Mouse (Mus musculus) right cerebral cortex, postnatal 25 days (tissue): ENCODE results near the gene Zc4h2.

Experiments used
- DNase-seq: peaks from one replicate; pipeline ENCODE4 v3.0.0; 2022

Gene Zc4h2

DNA sequence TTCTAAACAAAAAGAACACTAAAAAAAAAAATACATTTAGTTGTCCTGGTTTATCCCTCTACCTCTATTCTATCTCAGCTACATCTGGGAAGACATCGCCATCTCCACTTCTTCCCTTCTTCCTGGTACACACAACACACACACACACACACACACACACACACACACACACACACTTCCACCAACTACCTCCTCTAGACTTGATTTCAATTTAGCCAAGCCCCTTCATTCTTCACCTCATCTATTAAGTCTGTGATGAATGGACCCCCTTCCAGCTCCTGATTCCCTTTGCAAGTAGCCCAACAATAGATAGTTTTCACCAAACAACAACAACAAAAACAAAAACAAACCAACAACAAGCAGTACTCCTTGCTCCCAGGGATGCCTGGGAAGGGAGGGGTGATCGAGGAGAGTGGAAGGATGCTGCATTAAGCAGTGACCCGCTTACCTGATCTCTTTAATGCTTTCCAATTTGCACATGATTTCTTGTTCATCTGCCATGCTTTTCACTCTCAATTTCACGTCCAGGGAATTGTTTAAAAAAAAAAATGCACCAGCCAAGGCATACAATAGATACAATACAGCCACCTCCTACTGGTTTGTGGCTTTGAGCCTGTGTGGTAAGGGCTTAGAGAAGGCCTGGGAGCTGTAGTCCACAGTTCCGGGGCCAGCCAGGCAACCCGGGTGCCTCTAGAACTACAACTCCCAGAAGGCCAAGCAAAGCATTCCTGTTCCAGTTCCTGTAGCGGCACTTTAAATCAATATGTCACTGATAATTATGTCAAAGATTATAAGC lies at the start of gene Zc4h2:
Gene Zc4h2 (minus strand): TSS at position 706 of the 796 bp plus-strand sequence.
- peak; percentile 74 for DNase-seq

DNA sequence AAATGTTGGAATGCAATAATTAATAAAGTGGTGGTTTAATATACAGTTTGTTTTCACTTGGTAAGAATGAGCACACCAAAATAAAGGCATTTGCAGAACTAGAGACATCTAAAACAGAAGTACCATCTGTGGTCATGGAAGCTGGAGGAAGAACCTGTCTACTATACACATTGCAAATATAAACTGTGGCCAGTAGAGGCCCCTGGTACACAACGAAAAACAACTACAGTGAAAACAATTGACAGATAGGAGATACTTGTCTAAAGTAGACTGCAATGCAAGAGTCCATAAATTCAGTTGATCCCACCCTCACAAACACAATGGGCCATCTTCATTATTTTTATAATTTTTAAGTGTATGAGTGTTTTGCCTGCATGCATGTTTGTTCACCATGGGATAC lies 28.8 kb upstream of the Zc4h2 start:
- no peak for DNase-seq

DNA sequence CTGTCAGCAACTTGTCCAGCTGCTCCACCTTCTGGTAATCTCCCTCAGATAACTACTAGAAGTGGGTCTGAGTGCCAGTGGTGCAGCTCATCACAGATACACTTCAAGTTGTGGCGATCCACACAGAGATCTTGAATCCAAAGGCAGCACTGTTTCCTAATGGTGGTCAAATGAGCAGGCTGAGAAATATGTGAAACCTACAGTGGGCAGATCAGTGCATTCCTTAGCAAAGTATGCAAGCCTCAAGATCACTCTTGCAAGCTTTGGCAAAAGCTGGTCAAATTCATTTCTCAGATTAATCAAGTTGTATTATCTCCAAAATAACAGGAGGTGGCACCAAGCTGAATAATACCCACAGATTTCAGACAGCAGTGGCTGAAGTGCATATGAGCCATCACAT lies 23.9 kb upstream of the Zc4h2 start:
- DNase-seq: no peak

DNA sequence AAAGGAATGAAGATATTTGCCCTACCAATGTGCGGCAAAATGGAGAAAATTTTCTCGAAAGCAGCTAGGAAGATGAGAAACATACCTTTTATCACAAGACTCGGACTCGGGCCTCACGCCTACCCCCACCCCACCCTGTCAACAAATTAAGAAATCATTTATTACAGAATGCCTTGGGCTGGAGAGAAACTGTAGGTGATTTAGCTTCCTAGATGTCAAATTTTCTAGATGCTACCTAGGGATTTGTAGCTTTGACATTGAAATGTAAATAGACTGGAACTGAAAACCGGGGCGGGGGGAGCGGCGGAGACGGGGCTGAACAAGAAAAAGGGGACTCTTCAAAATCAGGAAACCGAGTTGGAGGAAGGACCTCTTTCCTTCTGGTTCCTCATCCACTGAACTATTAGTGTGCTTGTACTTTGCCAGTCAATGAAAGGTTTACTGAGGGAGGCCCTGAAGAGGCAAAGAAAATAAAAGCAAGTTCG lies 333 bp upstream of the Zc4h2 start:
- no peak for DNase-seq

DNA sequence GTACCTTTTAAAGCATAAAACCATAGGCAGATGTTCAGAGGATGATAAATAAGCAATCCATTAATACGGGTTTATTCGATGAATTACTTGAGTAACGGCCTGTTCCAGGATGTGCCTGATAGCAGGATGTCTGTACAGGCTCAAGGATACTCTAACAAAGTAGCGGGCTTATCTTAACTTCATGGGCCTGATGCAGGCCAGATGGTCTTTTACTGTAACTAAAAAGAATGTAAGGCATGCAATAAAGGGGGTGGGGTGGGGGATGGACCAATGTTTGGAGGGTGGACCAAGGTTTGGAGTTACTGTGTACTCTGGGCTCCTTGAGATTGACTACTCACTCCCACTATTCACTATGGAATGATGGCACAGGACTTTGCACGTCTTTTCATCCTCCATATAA lies 57.7 kb downstream of the Zc4h2 start:
- no peak for DNase-seq
